Mouse (Mus musculus) urinary bladder, adult 2 months (tissue): ENCODE data around the gene Bdnf. TPM values are rescaled to one million over a fixed set of nuclear protein-coding genes. Genes with fewer than 3 reads are reported as not detected.

Source experiments
- polyA plus RNA-seq: library from polyadenylated mRNA; depleted of rRNA; stranded (reverse); fragments of >200 nt; gene quantifications from 2 replicates; pipeline ENCODE4 v1.2.3, GENCODE M21; 2012; rRNA removed

Bdnf gene
- polyA plus RNA-seq, 1 experiment, result 7.1 TPM

Other genes starting within 250 kb of the Bdnf start
- gene Lin7c, start 216.2 kb downstream of the Bdnf start, polyA plus RNA-seq, result 23.5 and 28.1 TPM in 2 replicates
- gene Lgr4, start 242.9 kb downstream of the Bdnf start, polyA plus RNA-seq, result 26.8 and 28.4 TPM in 2 replicates